Mouse (Mus musculus) NIH3T3 (cell line): Measurements from ENCODE around the gene Smox.
A peak's percentile ranks its signal among the peaks of the same experiment; 100 is the strongest.

Source experiments
- DNase-seq: peaks from one replicate; pipeline ENCODE4 v3.0.0-alpha.2; 2012; ENCODE audit warnings: low read depth

The Smox gene

GRCm38 (mm10) chr2:131552736-131553400 is 61.6 kb downstream of the Smox start:
- DNase-seq = peak; percentile 84

- peak; percentile 61 for DNase-seq
These were observed 66.6 kb downstream of the Smox start for GRCm38 (mm10) chr2:131557896-131558295.

GRCm38 (mm10) chr2:131560205-131560919 is 69.1 kb downstream of the Smox start:
- no peak for DNase-seq

GRCm38 (mm10) chr2:131561344-131561870 is 70.1 kb downstream of the Smox start:
- no peak for DNase-seq

GRCm38 (mm10) chr2:131561891-131562585 is 70.7 kb downstream of the Smox start, which contains the start of gene Adra1d:
TSS of gene Adra1d (minus strand) at chr2:131562283.
- DNase-seq = no peak

GRCm38 (mm10) chr2:131562586-131563122 is 71.4 kb downstream of the Smox start:
- peak; percentile 66 for DNase-seq
